Mouse (Mus musculus): ENCODE results near the gene Pkp4.
A peak's percentile ranks its signal among the peaks of the same experiment; 100 is the strongest.

The Pkp4 gene

DNA sequence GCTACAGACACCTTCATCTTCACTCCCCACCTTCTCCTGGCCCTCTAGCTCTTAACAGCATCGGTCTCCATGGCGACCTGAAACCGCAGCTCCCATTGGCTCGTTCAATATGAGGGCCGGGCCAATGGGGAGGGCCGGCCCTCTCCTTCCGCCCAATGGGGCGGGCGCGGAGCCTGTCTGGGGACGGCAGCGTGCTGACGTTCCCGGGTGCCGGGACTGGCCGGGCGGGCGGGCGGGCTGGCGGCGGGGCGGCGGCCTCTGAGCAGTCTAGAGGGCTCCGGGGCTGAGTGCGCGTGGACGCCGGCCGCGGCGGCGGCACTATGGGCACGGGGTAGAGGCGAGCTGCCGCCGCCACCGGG, at the start of gene Pkp4, which contains the start of gene Ccdc148:
Pkp4 (plus strand) TSS at position 246 of the 359 bp plus-strand sequence.
Ccdc148 (minus strand) TSS at position 79 of the 359 bp plus-strand sequence.
- DNase-seq: peak; percentile 90

DNA sequence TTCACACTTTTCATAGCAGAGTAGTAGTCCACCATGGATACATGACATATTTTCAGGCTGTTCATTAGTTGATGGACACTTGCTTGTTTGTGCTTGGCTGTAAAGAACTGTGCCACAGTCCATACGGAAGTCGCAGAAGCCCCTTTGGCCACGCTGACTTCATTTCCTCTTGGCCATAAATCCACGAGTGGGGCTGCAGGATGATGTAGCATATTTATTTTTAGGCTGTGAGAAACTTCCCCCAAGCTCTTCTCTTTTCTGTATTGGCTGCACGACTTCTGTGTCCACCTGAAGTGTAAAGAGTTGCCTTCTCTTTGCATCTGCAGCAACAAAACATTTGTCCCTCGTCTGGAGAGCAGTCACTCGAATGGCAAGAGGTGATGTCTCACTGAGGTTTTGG, 31.6 kb upstream of the Pkp4 start:
- no peak for DNase-seq

DNA sequence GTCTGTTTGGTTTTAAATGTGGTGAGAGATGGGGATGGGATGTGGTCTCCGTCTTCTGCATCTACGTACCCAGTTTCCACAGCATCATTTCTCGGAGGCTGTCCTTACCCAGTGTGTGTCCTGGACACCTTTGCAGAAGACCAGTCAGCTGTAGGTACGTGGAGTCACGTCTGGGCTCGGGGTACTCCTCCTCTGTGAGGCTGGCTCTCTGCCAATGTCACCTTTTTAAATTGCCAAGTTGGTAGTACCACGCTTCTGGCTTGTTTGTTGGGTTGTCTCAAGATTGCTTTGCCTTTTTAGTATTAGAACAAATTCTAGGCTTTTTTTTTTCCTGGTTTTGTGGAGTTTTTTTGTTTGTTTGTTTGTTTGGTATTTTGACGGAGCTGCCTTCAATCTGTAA, 30.8 kb upstream of the Pkp4 start:
- no peak for DNase-seq

DNA sequence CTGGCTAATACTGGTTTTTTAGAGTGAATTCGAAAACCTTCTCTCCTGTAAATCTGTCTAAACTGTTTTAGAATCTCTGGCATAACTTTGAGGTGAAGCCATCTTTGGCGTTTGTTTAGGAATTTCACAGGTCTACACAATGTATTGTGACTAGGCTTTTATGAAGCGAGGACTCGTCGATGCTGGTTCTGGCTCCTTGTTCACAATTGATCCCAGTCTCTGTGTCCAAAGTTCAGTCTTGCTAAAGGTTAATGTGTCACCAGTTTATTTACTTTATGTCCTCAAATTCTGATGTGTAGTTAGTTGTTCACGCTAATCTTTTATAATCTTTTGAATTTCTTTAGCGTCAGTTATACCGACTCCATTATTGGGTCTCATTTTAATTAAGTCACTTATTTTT, 29.6 kb upstream of the Pkp4 start:
- DNase-seq: no peak

- DNase-seq: no peak
Measured at GRCm38 (mm10) chr2:59155428-59155827, 5.2 kb upstream of the Pkp4 start.

DNA sequence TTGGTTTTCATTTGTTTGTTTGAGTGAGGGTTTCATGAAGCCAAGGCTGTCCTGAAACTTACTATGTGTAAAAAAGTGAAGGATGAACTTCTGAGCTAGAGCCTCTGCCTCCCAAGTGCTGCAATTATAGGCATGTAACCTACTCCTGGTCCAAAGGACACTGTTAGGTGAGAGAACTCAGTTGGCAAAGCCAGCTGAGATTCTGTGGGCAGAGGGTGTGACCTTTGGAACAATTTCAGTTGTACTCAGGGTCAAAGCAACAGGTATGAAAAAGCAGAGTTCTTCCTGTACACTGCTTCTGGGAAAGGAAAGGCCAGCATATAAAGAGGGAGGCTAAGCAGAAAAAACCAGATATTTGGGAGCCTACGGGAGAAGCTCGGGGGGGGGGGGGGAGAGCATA, 2.5 kb upstream of the Pkp4 start:
- DNase-seq: no peak

DNA sequence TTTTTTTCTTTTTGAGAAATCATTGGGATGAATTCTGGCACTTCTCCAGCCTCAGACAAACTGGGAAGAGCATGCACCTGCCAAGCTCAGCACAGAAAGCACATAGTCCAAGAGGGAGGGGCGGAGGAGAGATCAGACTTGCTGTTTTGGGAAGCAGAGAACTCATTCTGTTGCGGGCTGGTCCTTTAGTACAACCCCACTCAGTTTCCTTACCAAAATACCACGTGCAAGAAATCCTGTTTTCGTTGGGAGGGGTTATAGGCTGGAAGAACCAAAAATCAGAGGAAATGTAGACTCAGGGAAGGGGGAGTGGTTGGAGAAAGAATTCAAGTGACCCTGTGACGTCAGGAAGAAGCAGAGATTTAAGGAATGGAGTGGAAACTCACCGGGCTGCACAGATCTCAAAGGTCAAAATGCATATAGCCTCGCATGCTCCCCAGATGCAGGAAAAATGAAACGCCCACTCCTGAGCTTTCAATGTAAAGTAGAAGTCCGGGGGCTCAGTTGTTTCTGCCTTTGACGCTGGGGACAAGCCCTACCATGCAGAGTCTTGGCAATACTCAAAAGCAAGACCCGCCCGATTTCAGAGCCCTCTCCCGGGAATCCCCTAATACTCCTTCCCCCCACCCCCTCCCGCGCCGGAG, 567 bp upstream of the Pkp4 start:
- DNase-seq: no peak

DNA sequence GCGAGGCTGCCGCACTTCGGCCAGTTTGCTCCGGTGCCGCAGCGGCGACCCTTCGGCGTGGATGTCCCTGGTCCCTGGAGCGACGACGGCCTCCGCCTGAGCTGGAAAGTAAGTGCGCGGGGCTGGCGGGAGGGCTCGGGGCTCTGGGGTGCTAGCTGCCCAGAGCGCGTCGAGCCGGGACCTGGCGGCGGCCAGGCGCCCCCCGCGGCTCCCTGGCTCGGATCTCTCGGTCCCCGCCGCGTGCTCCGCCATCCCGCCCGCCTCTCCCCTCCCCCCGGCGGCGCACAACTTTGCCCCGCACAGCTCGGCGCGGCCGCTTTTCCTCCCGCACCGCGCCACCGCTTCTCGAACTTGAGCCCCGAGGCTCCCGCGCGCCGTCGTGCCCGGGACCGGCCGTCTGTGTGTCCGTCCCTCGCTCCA, 381 bp downstream of the Pkp4 start:
- DNase-seq: no peak

- peak; percentile 72 for DNase-seq
Measured at GRCm38 (mm10) chr2:59161441-59162284, 1.0 kb downstream of the Pkp4 start.

GRCm38 (mm10) chr2:59162285-59162600, 1.6 kb downstream of the Pkp4 start:
- no peak for DNase-seq

GRCm38 (mm10) chr2:59166976-59167375, 6.3 kb downstream of the Pkp4 start:
- DNase-seq: no peak

- no peak for DNase-seq
Measured at GRCm38 (mm10) chr2:59167830-59168229, 7.2 kb downstream of the Pkp4 start.

DNA sequence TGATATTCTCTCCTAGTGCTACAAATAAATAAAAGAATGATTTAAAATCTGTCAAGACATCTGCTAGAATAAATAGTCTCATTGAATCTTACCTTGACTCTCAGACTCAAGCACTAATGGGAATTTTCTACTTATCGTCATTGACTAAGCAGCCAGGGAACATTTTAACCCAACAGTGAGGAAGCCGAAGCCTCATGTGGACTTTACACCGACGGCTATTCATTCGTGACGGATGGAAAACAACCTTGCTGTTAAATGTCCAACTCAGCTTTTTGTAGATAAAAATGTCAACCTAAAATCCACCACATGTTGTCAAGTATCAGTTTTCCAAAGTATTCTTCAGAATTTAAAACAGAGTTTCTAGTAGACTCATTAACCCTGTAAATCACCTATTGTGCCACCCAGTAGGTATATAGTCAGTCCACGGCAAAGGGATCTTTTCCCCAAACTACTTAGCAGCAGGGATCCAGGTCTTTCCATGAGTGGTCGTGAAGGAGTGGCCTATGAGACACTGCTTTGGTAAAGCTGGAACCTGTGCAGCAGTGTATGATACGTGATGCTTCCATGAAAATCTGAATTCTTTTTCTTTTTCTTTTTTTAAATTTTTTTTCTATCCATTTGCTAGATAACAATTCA, 9.0 kb downstream of the Pkp4 start:
- no peak for DNase-seq

DNA sequence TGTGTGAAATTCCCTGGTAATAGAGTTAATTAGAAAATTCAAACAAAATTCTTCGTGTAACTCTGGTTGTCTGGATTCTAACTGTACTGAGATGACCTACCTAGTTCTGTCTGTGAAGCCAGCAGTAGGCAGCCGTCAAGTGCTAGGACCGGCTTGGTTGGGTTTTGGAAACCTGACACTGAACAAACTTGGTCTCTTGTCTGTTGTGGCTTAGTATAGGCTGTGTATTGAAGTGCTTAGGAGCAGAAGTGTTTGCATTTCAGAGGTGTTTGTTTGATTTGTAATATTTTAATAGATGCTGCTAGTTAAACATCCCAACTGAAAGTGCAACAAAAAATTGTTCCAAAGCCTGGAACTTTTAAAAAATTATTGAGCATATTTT, 9.5 kb downstream of the Pkp4 start:
- no peak for DNase-seq

DNA sequence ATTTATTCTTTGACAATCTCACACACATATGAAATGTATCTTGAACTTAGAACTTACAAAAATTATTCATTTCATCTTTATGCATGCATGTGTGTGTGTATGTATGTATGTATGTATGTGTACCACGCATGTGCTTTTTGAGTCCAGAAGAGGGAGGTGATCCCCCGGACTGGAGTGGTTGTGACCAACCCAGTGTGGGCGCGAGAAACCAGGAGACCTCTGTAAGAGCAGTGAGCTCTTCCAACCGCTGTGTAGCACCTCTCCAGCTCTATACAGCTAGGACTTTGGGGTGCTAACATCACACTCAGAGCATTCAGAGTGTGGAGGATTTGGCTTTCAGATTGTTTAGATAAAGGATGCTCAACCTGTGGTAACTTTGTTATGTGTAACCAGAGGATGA, 9.9 kb downstream of the Pkp4 start:
- no peak for DNase-seq

DNA sequence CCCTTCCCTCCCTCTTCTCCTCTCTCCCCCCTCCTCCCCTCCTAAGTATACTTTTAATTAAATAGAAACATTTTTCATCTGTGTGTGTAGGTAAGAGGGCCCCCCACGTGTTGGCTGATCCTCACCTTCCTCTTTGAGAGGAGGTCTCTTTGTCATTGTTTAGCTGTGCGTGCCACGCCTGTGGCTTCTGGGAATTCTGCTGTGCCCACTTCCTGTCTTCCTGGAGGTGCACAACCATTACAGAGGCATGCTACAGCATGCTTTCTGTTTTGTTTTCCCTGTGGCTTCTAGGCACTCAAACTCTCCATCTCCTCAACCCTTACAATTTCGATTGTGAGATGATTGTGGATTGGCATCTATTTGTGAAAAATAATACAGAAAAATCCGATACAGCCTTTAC, 10.9 kb downstream of the Pkp4 start:
- DNase-seq: no peak

DNA sequence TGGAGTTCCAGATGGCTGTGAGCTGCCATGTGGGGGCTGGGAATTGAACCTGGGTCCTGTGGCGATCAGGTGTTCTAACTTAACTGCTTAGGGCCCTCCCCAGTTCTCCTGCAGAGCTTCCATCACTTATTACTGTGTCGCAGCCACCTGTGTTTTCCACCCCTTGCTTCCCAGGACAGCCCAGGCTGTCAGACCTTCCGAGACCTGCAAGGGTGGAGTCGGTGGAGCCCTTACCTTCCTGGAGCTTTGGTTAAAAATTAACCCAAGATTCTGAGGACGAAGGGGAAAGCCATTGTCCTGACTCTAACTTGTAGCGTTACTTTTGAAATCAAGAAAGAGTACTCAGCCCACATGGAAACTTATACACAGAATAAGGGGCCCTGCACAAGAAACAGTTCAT, 15.3 kb downstream of the Pkp4 start:
- no peak for DNase-seq

DNA sequence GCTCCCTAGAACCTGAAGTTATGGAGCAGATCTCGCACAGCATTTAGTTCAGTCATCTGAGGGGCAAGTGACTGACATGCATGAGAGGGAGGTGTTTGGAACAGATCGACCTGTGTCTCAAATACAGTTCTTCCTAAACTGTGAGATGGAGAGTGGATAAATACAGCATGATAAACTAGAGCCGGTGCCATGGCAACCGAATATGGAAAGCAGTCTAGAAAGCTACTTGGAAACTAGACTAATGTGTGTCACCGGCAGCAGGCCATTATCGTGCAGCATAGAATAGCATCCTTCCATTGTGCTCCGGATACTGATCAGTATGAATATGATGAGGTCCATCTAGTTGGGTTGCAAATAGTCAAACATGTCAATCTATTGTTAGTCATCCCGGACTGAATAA, 17.5 kb downstream of the Pkp4 start:
- peak; percentile 51 for DNase-seq

GRCm38 (mm10) chr2:59178960-59179359, 18.3 kb downstream of the Pkp4 start:
- DNase-seq: no peak

GRCm38 (mm10) chr2:59179487-59179886, 18.8 kb downstream of the Pkp4 start:
- no peak for DNase-seq

GRCm38 (mm10) chr2:59181321-59182113, 20.9 kb downstream of the Pkp4 start:
- DNase-seq: no peak

DNA sequence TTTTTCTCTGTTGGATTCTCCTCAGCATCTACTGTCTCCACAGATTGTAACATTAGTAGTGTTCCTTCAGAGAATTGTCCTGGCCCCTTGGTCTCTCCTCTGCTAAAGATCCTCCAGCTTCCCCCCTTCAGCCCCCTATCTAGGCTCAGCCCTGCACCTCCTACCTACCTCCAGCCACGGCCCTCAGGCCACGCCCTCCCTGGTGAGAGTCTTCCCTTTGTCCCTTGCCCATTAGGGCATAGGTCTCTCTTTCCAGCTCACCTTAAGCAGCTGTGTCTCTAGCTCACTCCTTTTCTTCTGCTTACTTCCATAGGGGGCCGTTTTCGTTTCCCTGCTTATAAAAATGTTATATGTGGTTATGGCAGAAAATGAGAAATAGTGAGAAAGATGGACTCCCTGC, 22.9 kb downstream of the Pkp4 start:
- DNase-seq: no peak

All from right cerebral cortex, postnatal 14 days (tissue).